Mouse (Mus musculus) heart, embryonic 15.5 days (tissue): ENCODE measurements around the gene Zic5. TPM values are rescaled to one million over a fixed set of nuclear protein-coding genes. Genes with fewer than 3 reads are reported as not detected.

Experiments
- ATAC-seq: fragments of 200-750 bp; cut with Nextera tagmentation; replicated peaks from 2 replicates; pipeline ENCODE4 v1.8.0; 2017; ENCODE audit warnings: low read depth, moderate TSS enrichment; ENCODE audit not compliant: insufficient number of reproducible peaks, insufficient read depth, low FRiP score
- H3K27ac ChIP-seq: fragments of 300-500 bp; sonication (generic); 2 replicates; pipeline ENCODE4 v1.5.1; 2015; ENCODE audit warnings: mild to moderate bottlenecking, inconsistent platforms
- H3K27me3 ChIP-seq: fragments of 300-500 bp; sonication (generic); 2 replicates; pipeline ENCODE4 v1.6.1; 2015; ENCODE audit warnings: inconsistent platforms
- H3K36me3 ChIP-seq: fragments of 300-500 bp; sonication (generic); 2 replicates; pipeline ENCODE4 v1.6.1; 2015; ENCODE audit warnings: mild to moderate bottlenecking, inconsistent platforms
- H3K4me1 ChIP-seq: fragments of 300-500 bp; sonication (generic); replicated peaks from 2 replicates; pipeline ENCODE4 v1.6.1; 2015; ENCODE audit warnings: inconsistent platforms
- H3K4me2 ChIP-seq: fragments of 300-500 bp; sonication (generic); 2 replicates; pipeline ENCODE4 v1.6.1; 2015; ENCODE audit warnings: inconsistent platforms, mild to moderate bottlenecking, moderate library complexity
- H3K4me3 ChIP-seq: fragments of 300-500 bp; sonication (generic); 2 replicates; pipeline ENCODE4 v1.5.1; 2015; ENCODE audit warnings: mild to moderate bottlenecking, inconsistent platforms
- H3K9ac ChIP-seq: fragments of 300-500 bp; sonication (generic); 2 replicates; pipeline ENCODE4 v1.6.1; 2015; ENCODE audit warnings: mild to moderate bottlenecking, inconsistent platforms
- H3K9me3 ChIP-seq: fragments of 300-500 bp; sonication (generic); replicated peaks from 2 replicates; pipeline ENCODE4 v1.6.1; 2016; ENCODE audit warnings: inconsistent platforms
- WGBS: fragments of 180-500 bp; shearing (Covaris S2); methylation state at CpG from one replicate; pipeline ENCODE4 v1.1.7; 2015; ENCODE audit warnings: mixed read lengths; 5-methylcytosine and 5-hydroxymethylcytosine counted together
- polyA plus RNA-seq: library from polyadenylated mRNA; unstranded; fragments of >200 nt; fragmentation: Nextera tagmentation; extraction: Ambion mirVana; gene quantifications from 2 replicates; pipeline ENCODE4 v1.2.1, GENCODE M21; 2015

The Zic5 gene
- polyA plus RNA-seq: 0.06 and 0.14 TPM in 2 replicates

GRCm38 (mm10) chr14:122464763-122465741 is at the start of gene Zic5:
Gene Zic5, minus strand, starts transcription at chr14:122465677.
- under 1% methylated on average over 59 of the region's 62 CpGs for WGBS
- peak within 1 kb of the TSS; percentile 56 for H3K4me3 ChIP-seq
- H3K4me1 ChIP-seq: peaks cover 25% of the 10 kb centered on the region
- no peaks in the 10 kb centered on the region for H3K36me3 ChIP-seq
- H3K27ac ChIP-seq: no peak within 1 kb of the TSS
- peak; percentile 14; the same call in 1 of the 2 replicates for ATAC-seq
- peak within 1 kb of the TSS; percentile 95 for H3K4me2 ChIP-seq
- peak within 1 kb of the TSS; percentile 39 for H3K9ac ChIP-seq
- peaks cover 95% of the 10 kb centered on the region for H3K27me3 ChIP-seq
- no peaks in the 10 kb centered on the region for H3K9me3 ChIP-seq

GRCm38 (mm10) chr14:122513511-122514036 is 48.1 kb upstream of the Zic5 start:
- 33% methylated on average over 1 of the region's 1 CpGs for WGBS
- no peaks in the 10 kb centered on the region for H3K9me3 ChIP-seq

GRCm38 (mm10) chr14:122511519-122511918 is 46.0 kb upstream of the Zic5 start:
- 74% methylated on average over 3 of the region's 3 CpGs for WGBS
- H3K9me3 ChIP-seq: no peaks in the 10 kb centered on the region
- no peaks in the 10 kb centered on the region for H3K4me1 ChIP-seq
- H3K4me3 ChIP-seq: no peak overlapping the region
- H3K36me3 ChIP-seq: no peaks in the 10 kb centered on the region
- H3K27me3 ChIP-seq: peaks cover 12% of the 10 kb centered on the region
- no peak overlapping the region for H3K4me2 ChIP-seq
- H3K9ac ChIP-seq: no peak overlapping the region
- H3K27ac ChIP-seq: no peak overlapping the region
- ATAC-seq: no peak

More at GRCm38 (mm10) chr14:122513511-122514036, 48.1 kb upstream of the Zic5 start:
- no peak for ATAC-seq
- Histone ChIP-seq H3K4me2 (no peak overlapping the region), H3K4me3 (no peak overlapping the region), H3K36me3 (no peaks in the 10 kb centered on the region), H3K27me3 (peaks cover 11% of the 10 kb centered on the region), H3K27ac (no peak overlapping the region), H3K9ac (no peak overlapping the region), H3K4me1 (no peaks in the 10 kb centered on the region)

- Histone ChIP-seq H3K4me1 (no peaks in the 10 kb centered on the region), H3K27ac (no peak overlapping the region), H3K4me2 (no peak overlapping the region), H3K27me3 (peaks cover 12% of the 10 kb centered on the region), H3K4me3 (no peak overlapping the region), H3K36me3 (no peaks in the 10 kb centered on the region), H3K9ac (no peak overlapping the region), H3K9me3 (no peaks in the 10 kb centered on the region)
- no peak for ATAC-seq
- WGBS: 17% methylated on average over 2 of the region's 2 CpGs
These were observed 43.6 kb upstream of the Zic5 start for GRCm38 (mm10) chr14:122509058-122509457.

GRCm38 (mm10) chr14:122492015-122492414 is 26.5 kb upstream of the Zic5 start:
- H3K4me1 ChIP-seq: peaks cover 7% of the 10 kb centered on the region
- ATAC-seq: no peak
- no peak overlapping the region for H3K4me3 ChIP-seq
- H3K4me2 ChIP-seq: no peak overlapping the region
- no peaks in the 10 kb centered on the region for H3K9me3 ChIP-seq
- H3K9ac ChIP-seq: no peak overlapping the region
- peaks cover 66% of the 10 kb centered on the region for H3K27me3 ChIP-seq
- 67% methylated on average over 1 of the region's 1 CpGs for WGBS
- H3K27ac ChIP-seq: no peak overlapping the region
- no peaks in the 10 kb centered on the region for H3K36me3 ChIP-seq

- Histone ChIP-seq H3K4me3 (no peak overlapping the region), H3K27ac (no peak overlapping the region), H3K9me3 (no peaks in the 10 kb centered on the region), H3K4me2 (no peak overlapping the region), H3K4me1 (peaks cover 7% of the 10 kb centered on the region), H3K9ac (no peak overlapping the region), H3K27me3 (peaks cover 70% of the 10 kb centered on the region), H3K36me3 (no peaks in the 10 kb centered on the region)
- no peak for ATAC-seq
- WGBS: 72% methylated on average over 6 of the region's 6 CpGs
These were observed 26.0 kb upstream of the Zic5 start for GRCm38 (mm10) chr14:122491521-122491920.

GRCm38 (mm10) chr14:122490441-122491328 is 25.2 kb upstream of the Zic5 start, which contains the start of gene Gm10837:
Gene Gm10837, plus strand, starts transcription at chr14:122490586.
- Histone ChIP-seq H3K4me3 (peak within 1 kb of the TSS; percentile 35), H3K27ac (no peak within 1 kb of the TSS), H3K9ac (no peak within 1 kb of the TSS), H3K4me1 (peaks cover 7% of the 10 kb centered on the region), H3K9me3 (no peaks in the 10 kb centered on the region), H3K36me3 (no peaks in the 10 kb centered on the region), H3K4me2 (peak within 1 kb of the TSS; percentile 55), H3K27me3 (peaks cover 78% of the 10 kb centered on the region)
- ATAC-seq: no peak
- whole genome bisulfite sequencing: 3% methylated on average over 51 of the region's 51 CpGs

- Histone ChIP-seq H3K9me3 (no peaks in the 10 kb centered on the region), H3K27me3 (peaks cover 87% of the 10 kb centered on the region), H3K4me2 (peak overlapping the region; percentile 55; the same call in 1 of the 2 replicates), H3K27ac (no peak overlapping the region), H3K4me1 (peaks cover 7% of the 10 kb centered on the region), H3K36me3 (no peaks in the 10 kb centered on the region), H3K9ac (no peak overlapping the region), H3K4me3 (peak overlapping the region; percentile 35)
- 7% methylated on average over 12 of the region's 12 CpGs for WGBS
- ATAC-seq: no peak
These were observed 24.4 kb upstream of the Zic5 start for GRCm38 (mm10) chr14:122489686-122490414.

- Histone ChIP-seq H3K4me3 (no peak overlapping the region), H3K9ac (no peak overlapping the region), H3K27me3 (peaks cover 89% of the 10 kb centered on the region), H3K27ac (no peak overlapping the region), H3K4me1 (peaks cover 7% of the 10 kb centered on the region), H3K9me3 (no peaks in the 10 kb centered on the region), H3K36me3 (no peaks in the 10 kb centered on the region), H3K4me2 (no peak overlapping the region)
- no peak for ATAC-seq
- WGBS: 2% methylated on average over 5 of the region's 5 CpGs
These were observed 23.6 kb upstream of the Zic5 start for GRCm38 (mm10) chr14:122489041-122489440.

- 8% methylated on average over 5 of the region's 5 CpGs for WGBS
- Histone ChIP-seq H3K9me3 (no peaks in the 10 kb centered on the region), H3K36me3 (no peaks in the 10 kb centered on the region), H3K4me1 (peaks cover 7% of the 10 kb centered on the region), H3K9ac (no peak overlapping the region), H3K27ac (no peak overlapping the region), H3K27me3 (peaks cover 90% of the 10 kb centered on the region), H3K4me3 (no peak overlapping the region), H3K4me2 (no peak overlapping the region)
- ATAC-seq: no peak
These were observed 21.9 kb upstream of the Zic5 start for GRCm38 (mm10) chr14:122487366-122487765.
